Mouse (Mus musculus) neural tube, embryonic 14.5 days (tissue): ENCODE results near the gene Olfr243. TPM values are rescaled to one million over a fixed set of nuclear protein-coding genes. Genes with fewer than 3 reads are reported as not detected.
"Not testable (repeated sequence)": the region's sequence is repeated elsewhere in the genome, so short reads cannot be mapped to it uniquely, and the experiment has no call there.

Source experiments
- ATAC-seq: fragments of 200-750 bp; cut with Nextera tagmentation; 2 replicates; pipeline ENCODE4 v1.8.0; 2017; ENCODE audit warnings: low read depth, mild to moderate bottlenecking, moderate TSS enrichment, moderate library complexity
- H3K27ac ChIP-seq: fragments of 300-500 bp; sonication (generic); 2 replicates; pipeline ENCODE4 v1.5.1; 2014; ENCODE audit warnings: low read depth, mild to moderate bottlenecking, control low read depth, low read length, moderate library complexity, mixed read lengths
- H3K27me3 ChIP-seq: fragments of 300-500 bp; sonication (generic); 2 replicates; pipeline ENCODE4 v1.6.1; 2014; ENCODE audit warnings: low read length; ENCODE audit not compliant: control insufficient read depth, insufficient read depth
- H3K36me3 ChIP-seq: fragments of 300-500 bp; sonication (generic); 2 replicates; pipeline ENCODE4 v1.6.1; 2014; ENCODE audit warnings: low read length, mixed read lengths; ENCODE audit not compliant: control insufficient read depth, insufficient read depth
- H3K4me1 ChIP-seq: fragments of 300-500 bp; sonication (generic); 2 replicates; pipeline ENCODE4 v1.6.1; 2014; ENCODE audit warnings: low read length; ENCODE audit not compliant: control insufficient read depth, insufficient read depth
- H3K4me2 ChIP-seq: fragments of 300-500 bp; sonication (generic); 2 replicates; pipeline ENCODE4 v1.6.1; 2014; ENCODE audit warnings: mild to moderate bottlenecking, low read depth, low read length, control low read depth
- H3K4me3 ChIP-seq: fragments of 300-500 bp; sonication (generic); 2 replicates; pipeline ENCODE4 v1.5.1; 2014; ENCODE audit warnings: low read depth, low read length, control low read depth, mixed read lengths
- H3K9ac ChIP-seq: fragments of 300-500 bp; sonication (generic); replicated peaks from 2 replicates; pipeline ENCODE4 v1.6.1; 2014; ENCODE audit warnings: low read depth, mild to moderate bottlenecking, control low read depth, low read length, mixed read lengths
- H3K9me3 ChIP-seq: fragments of 300-500 bp; sonication (generic); 2 replicates; pipeline ENCODE4 v1.6.1; 2016; ENCODE audit warnings: low read length; ENCODE audit not compliant: control insufficient read depth
- WGBS: fragments of 180-500 bp; shearing (Covaris S2); extraction: QIAGEN DNeasy Blood & Tissue Kit; methylation state at CpG from one replicate; pipeline ENCODE4 v1.1.7; 2014; 5-methylcytosine and 5-hydroxymethylcytosine counted together
- polyA plus RNA-seq: library from polyadenylated mRNA; unstranded; fragments of >200 nt; fragmentation: Nextera tagmentation; extraction: Ambion mirVana; gene quantifications from 2 replicates; pipeline ENCODE4 v1.2.1, GENCODE M21; 2014

Gene Olfr243
- polyA plus RNA-seq = not detected in 2 replicates

- H3K9me3 ChIP-seq = no peaks in the 10 kb centered on the region
- no peak for ATAC-seq
- H3K4me1 ChIP-seq = no peaks in the 10 kb centered on the region
- no peaks in the 10 kb centered on the region for H3K36me3 ChIP-seq
- H3K27me3 ChIP-seq = no peaks in the 10 kb centered on the region
- H3K4me2 ChIP-seq = no peak within 1 kb of the TSS
- no peak within 1 kb of the TSS for H3K27ac ChIP-seq
- no peak within 1 kb of the TSS for H3K9ac ChIP-seq
- H3K4me3 ChIP-seq = no peak within 1 kb of the TSS
Measured at GRCm38 (mm10) chr7:103714371-103714770, at the start of gene Olfr243. Gene Olfr243, plus strand, starts transcription at chr7:103714671.

- Histone ChIP-seq H3K36me3 (no peaks in the 10 kb centered on the region), H3K4me3 (no peak within 1 kb of the TSS), H3K9me3 (no peaks in the 10 kb centered on the region), H3K27me3 (no peaks in the 10 kb centered on the region), H3K27ac (no peak within 1 kb of the TSS), H3K4me2 (no peak within 1 kb of the TSS), H3K4me1 (no peaks in the 10 kb centered on the region), H3K9ac (no peak within 1 kb of the TSS)
- WGBS = 92% methylated on average over 2 of the region's 2 CpGs
- no peak for ATAC-seq
Measured at GRCm38 (mm10) chr7:103671091-103671490, 43.4 kb upstream of the Olfr243 start, which contains the start of gene Olfr624. Gene Olfr624, minus strand, starts transcription at chr7:103671191.

- Histone ChIP-seq H3K27ac (no peak within 1 kb of the TSS), H3K9me3 (no peaks in the 10 kb centered on the region), H3K27me3 (no peaks in the 10 kb centered on the region), H3K4me3 (no peak within 1 kb of the TSS), H3K4me2 (no peak within 1 kb of the TSS), H3K4me1 (no peaks in the 10 kb centered on the region), H3K36me3 (no peaks in the 10 kb centered on the region), H3K9ac (no peak within 1 kb of the TSS)
- no peak for ATAC-seq
Measured at GRCm38 (mm10) chr7:103682420-103682819, 32.1 kb upstream of the Olfr243 start, which contains the start of gene Olfr625-ps1. Gene Olfr625-ps1, plus strand, starts transcription at chr7:103682720.

- ATAC-seq = no peak
- 89% methylated on average over 4 of the region's 4 CpGs for WGBS
Measured at GRCm38 (mm10) chr7:103699469-103699868, 15.0 kb upstream of the Olfr243 start.

GRCm38 (mm10) chr7:103712024-103712423, 2.4 kb upstream of the Olfr243 start:
- Histone ChIP-seq H3K27ac (no peak overlapping the region), H3K4me3 (no peak overlapping the region), H3K27me3 (no peaks in the 10 kb centered on the region), H3K4me1 (no peaks in the 10 kb centered on the region), H3K36me3 (no peaks in the 10 kb centered on the region), H3K9me3 (no peaks in the 10 kb centered on the region), H3K9ac (no peak overlapping the region), H3K4me2 (no peak overlapping the region)
- 36% methylated on average over 2 of the region's 2 CpGs for WGBS
- ATAC-seq = no peak

More at GRCm38 (mm10) chr7:103699469-103699868, 15.0 kb upstream of the Olfr243 start:
- no peaks in the 10 kb centered on the region for H3K27me3 ChIP-seq
- H3K4me3 ChIP-seq = no peak overlapping the region
- H3K4me1 ChIP-seq = no peaks in the 10 kb centered on the region
- no peak overlapping the region for H3K9ac ChIP-seq
- no peak overlapping the region for H3K27ac ChIP-seq
- H3K36me3 ChIP-seq = no peaks in the 10 kb centered on the region
- no peaks in the 10 kb centered on the region for H3K9me3 ChIP-seq
- no peak overlapping the region for H3K4me2 ChIP-seq

- not testable (repeated sequence) for H3K27ac ChIP-seq, ATAC-seq, H3K36me3 ChIP-seq, H3K4me3 ChIP-seq, H3K27me3 ChIP-seq, H3K9ac ChIP-seq, H3K4me1 ChIP-seq, H3K9me3 ChIP-seq, H3K4me2 ChIP-seq
- WGBS = 96% methylated on average over 1 of the region's 1 CpGs
Measured at GRCm38 (mm10) chr7:103716398-103716797, 1.9 kb downstream of the Olfr243 start.

GRCm38 (mm10) chr7:103730074-103730473, 15.6 kb downstream of the Olfr243 start, which contains the start of gene Olfr628:
Gene Olfr628, plus strand, starts transcription at chr7:103730374.
- Histone ChIP-seq H3K4me2 (no peak within 1 kb of the TSS), H3K4me1 (no peaks in the 10 kb centered on the region), H3K27me3 (no peaks in the 10 kb centered on the region), H3K27ac (no peak within 1 kb of the TSS), H3K9me3 (no peaks in the 10 kb centered on the region), H3K36me3 (no peaks in the 10 kb centered on the region), H3K9ac (no peak within 1 kb of the TSS), H3K4me3 (no peak within 1 kb of the TSS)
- ATAC-seq = no peak
- 94% methylated on average over 1 of the region's 1 CpGs for WGBS

GRCm38 (mm10) chr7:103744843-103745242, 30.4 kb downstream of the Olfr243 start, which contains the start of gene Olfr629:
Gene Olfr629, minus strand, starts transcription at chr7:103744943.
- Histone ChIP-seq H3K4me2 (no peak within 1 kb of the TSS), H3K36me3 (no peaks in the 10 kb centered on the region), H3K9ac (no peak within 1 kb of the TSS), H3K27me3 (no peaks in the 10 kb centered on the region), H3K27ac (no peak within 1 kb of the TSS), H3K4me3 (no peak within 1 kb of the TSS), H3K9me3 (no peaks in the 10 kb centered on the region), H3K4me1 (no peaks in the 10 kb centered on the region)
- 82% methylated on average over 2 of the region's 2 CpGs for WGBS
- ATAC-seq = no peak

GRCm38 (mm10) chr7:103757233-103757632, 42.8 kb downstream of the Olfr243 start, which contains the start of gene Olfr630:
Gene Olfr630, minus strand, starts transcription at chr7:103757333.
- H3K36me3 ChIP-seq = no peaks in the 10 kb centered on the region
- no peaks in the 10 kb centered on the region for H3K27me3 ChIP-seq
- ATAC-seq = no peak
- H3K9ac ChIP-seq = no peak within 1 kb of the TSS
- H3K27ac ChIP-seq = no peak within 1 kb of the TSS
- no peak within 1 kb of the TSS for H3K4me2 ChIP-seq
- H3K9me3 ChIP-seq = no peaks in the 10 kb centered on the region
- no peak within 1 kb of the TSS for H3K4me3 ChIP-seq
- no peaks in the 10 kb centered on the region for H3K4me1 ChIP-seq
- WGBS = 49% methylated on average over 2 of the region's 2 CpGs
